Mouse (Mus musculus) MEL (cell line): ENCODE measurements at regions not wholly inside any gene's neighbourhood (a gene's known extent, or its start where the extent isn't known, plus 50 kb on each side); places are given as distances from the start of the nearest gene placed in this dataset.

Source experiments
- DNase-seq: peaks from one replicate; pipeline ENCODE4 v3.0.0; 2011; ENCODE audit warnings: low read depth, low spot score
- H3K27ac ChIP-seq: 2 replicates; pipeline ENCODE4 v1.5.1; 2012; ENCODE audit warnings: low read depth, mild to moderate bottlenecking, control low read depth, low read length, moderate library complexity; ENCODE audit not compliant: control insufficient read depth
- H3K27me3 ChIP-seq, 2 experiments: fragments of 150-350 bp in 1 of 2; sonication (generic) in 1 of 2; 2 replicates each; pipeline ENCODE4 v1.6.1; 2012; ENCODE audit warnings: low read length in 2 of 2, mild to moderate bottlenecking in 2 of 2, improper control_type of control experiment in 1 of 2, moderate library complexity in 1 of 2; ENCODE audit not compliant: insufficient read depth in 2 of 2, control insufficient read depth in 1 of 2
- H3K36me3 ChIP-seq, 2 experiments: 2 replicates each; pipeline ENCODE4 v1.6.1; 2012 to 2014; ENCODE audit warnings: low read length in 2 of 2, improper control_type of control experiment in 1 of 2, inconsistent platforms in 1 of 2, mild to moderate bottlenecking in 1 of 2; ENCODE audit not compliant: insufficient read depth in 2 of 2, control insufficient read depth in 1 of 2
- H3K4me1 ChIP-seq, 2 experiments: fragments of 150-350 bp in 1 of 2; sonication (generic) in 1 of 2; 2 replicates each; pipeline ENCODE4 v1.6.1; 2012; ENCODE audit warnings: low read length in 2 of 2, improper control_type of control experiment in 1 of 2, mild to moderate bottlenecking in 1 of 2; ENCODE audit not compliant: insufficient read depth in 2 of 2, control insufficient read depth in 1 of 2
- H3K4me3 ChIP-seq, 2 experiments: fragments of 150-350 bp in 1 of 2; sonication (generic) in 1 of 2; 2 replicates each; pipeline ENCODE4 v1.5.1; 2012; ENCODE audit warnings: low read depth in 2 of 2, low read length in 2 of 2, mild to moderate bottlenecking in 2 of 2, moderate library complexity in 2 of 2, control low read depth in 1 of 2, improper control_type of control experiment in 1 of 2; ENCODE audit not compliant: control insufficient read depth in 1 of 2, insufficient read depth in 1 of 2
- H3K79me2 ChIP-seq: 2 replicates; pipeline ENCODE4 v1.6.1; 2012; ENCODE audit warnings: mild to moderate bottlenecking, low read length, moderate library complexity; ENCODE audit not compliant: control insufficient read depth, poor library complexity, insufficient read depth
- H3K9ac ChIP-seq: 2 replicates; pipeline ENCODE4 v1.6.1; 2012; ENCODE audit warnings: low read depth, mild to moderate bottlenecking, control low read depth, low read length, moderate library complexity; ENCODE audit not compliant: control insufficient read depth, poor library complexity, severe bottlenecking
- H3K9me3 ChIP-seq: fragments of 150-350 bp; sonication (generic); replicated peaks from 2 replicates; pipeline ENCODE4 v1.6.1; 2012; ENCODE audit warnings: mild to moderate bottlenecking, low read length, improper control_type of control experiment, moderate library complexity; ENCODE audit not compliant: insufficient read depth
- BHLHE40 ChIP-seq: IDR thresholded peaks from 2 replicates; pipeline ENCODE4 v1.6.1; 2012; ENCODE audit warnings: low read depth, mild to moderate bottlenecking, inconsistent platforms, low read length, improper control_type of control experiment, borderline replicate concordance
- CHD2 ChIP-seq: IDR thresholded peaks from 2 replicates; pipeline ENCODE4 v1.6.1; 2011; ENCODE audit warnings: low read length, improper control_type of control experiment
- EP300 ChIP-seq, 2 experiments: IDR thresholded peaks; 2 replicates each; pipeline ENCODE4 v1.6.1; 2011; ENCODE audit warnings: improper control_type of control experiment in 2 of 2, low read length in 2 of 2, low read depth in 1 of 2, mild to moderate bottlenecking in 1 of 2
- ETS1 ChIP-seq: IDR thresholded peaks from 2 replicates; pipeline ENCODE4 v1.6.1; 2012; ENCODE audit warnings: low read depth, mild to moderate bottlenecking, inconsistent platforms, low read length, improper control_type of control experiment, moderate library complexity
- HCFC1 ChIP-seq: IDR thresholded peaks from 2 replicates; pipeline ENCODE4 v1.6.1; 2012; ENCODE audit warnings: low read depth, mild to moderate bottlenecking, inconsistent platforms, low read length, improper control_type of control experiment, moderate library complexity
- MAFK ChIP-seq: IDR thresholded peaks from 2 replicates; pipeline ENCODE4 v1.6.1; 2011; ENCODE audit warnings: low read depth, mild to moderate bottlenecking, low read length, improper control_type of control experiment, borderline replicate concordance
- MAX ChIP-seq: IDR thresholded peaks from 2 replicates; pipeline ENCODE4 v1.6.1; 2011; ENCODE audit warnings: low read length, improper control_type of control experiment
- MAZ ChIP-seq: IDR thresholded peaks from 2 replicates; pipeline ENCODE4 v1.6.1; 2012; ENCODE audit warnings: low read depth, mild to moderate bottlenecking, inconsistent platforms, low read length, improper control_type of control experiment
- MEF2A ChIP-seq: IDR thresholded peaks from 2 replicates; pipeline ENCODE4 v1.6.1; 2014; ENCODE audit warnings: low read depth, mild to moderate bottlenecking, inconsistent platforms, low read length, improper control_type of control experiment; ENCODE audit not compliant: poor library complexity, insufficient replicate concordance, severe bottlenecking; ENCODE audit errors: extremely low read depth
- MYB ChIP-seq: IDR thresholded peaks from 2 replicates; pipeline ENCODE4 v1.6.1; 2011; ENCODE audit warnings: mild to moderate bottlenecking, low read depth, low read length, improper control_type of control experiment
- MYC ChIP-seq: IDR thresholded peaks from 2 replicates; pipeline ENCODE4 v1.6.1; 2011; ENCODE audit warnings: low read depth, mild to moderate bottlenecking, low read length, improper control_type of control experiment, moderate library complexity
- POLR2A ChIP-seq, 2 experiments: IDR thresholded peaks; 2 replicates each; pipeline ENCODE4 v1.6.1; 2011 to 2012; ENCODE audit warnings: low read length in 2 of 2, mild to moderate bottlenecking in 2 of 2, control low read depth in 1 of 2, improper control_type of control experiment in 1 of 2, low read depth in 1 of 2, moderate library complexity in 1 of 2; ENCODE audit not compliant: control insufficient read depth in 1 of 2, insufficient read depth in 1 of 2, poor library complexity in 1 of 2
- POLR2AphosphoS2 ChIP-seq: IDR thresholded peaks from 2 replicates; pipeline ENCODE4 v1.6.1; 2011; ENCODE audit warnings: low read length, improper control_type of control experiment
- POLR2AphosphoS5 ChIP-seq: IDR thresholded peaks from 2 replicates; pipeline ENCODE4 v1.6.1; 2012; ENCODE audit warnings: low read depth, borderline replicate concordance, mild to moderate bottlenecking, inconsistent platforms, low read length, moderate library complexity, mixed read lengths
- RAD21 ChIP-seq: IDR thresholded peaks from 2 replicates; pipeline ENCODE4 v1.6.1; 2011; ENCODE audit warnings: mild to moderate bottlenecking, low read depth, low read length, improper control_type of control experiment
- SIN3A ChIP-seq: IDR thresholded peaks from 2 replicates; pipeline ENCODE4 v1.6.1; 2012; ENCODE audit warnings: low read length, improper control_type of control experiment, inconsistent platforms
- UBTF ChIP-seq: IDR thresholded peaks from 2 replicates; pipeline ENCODE4 v1.6.1; 2012; ENCODE audit warnings: low read depth, mild to moderate bottlenecking, inconsistent platforms, low read length, improper control_type of control experiment, moderate library complexity, borderline replicate concordance; ENCODE audit not compliant: insufficient read depth
- USF1 ChIP-seq: IDR thresholded peaks from 2 replicates; pipeline ENCODE4 v1.6.1; 2014; ENCODE audit warnings: low read depth, mild to moderate bottlenecking, inconsistent platforms, low read length, improper control_type of control experiment, moderate library complexity
- USF2 ChIP-seq, 2 experiments: IDR thresholded peaks; 2 replicates each; pipeline ENCODE4 v1.6.1; 2011 to 2012; ENCODE audit warnings: improper control_type of control experiment in 2 of 2, low read length in 2 of 2, borderline replicate concordance in 1 of 2, inconsistent platforms in 1 of 2, low read depth in 1 of 2, mild to moderate bottlenecking in 1 of 2; ENCODE audit not compliant: insufficient read depth in 1 of 2
- ZKSCAN1 ChIP-seq: IDR thresholded peaks from 2 replicates; pipeline ENCODE4 v1.6.1; 2012; ENCODE audit warnings: low read depth, mild to moderate bottlenecking, inconsistent platforms, low read length, improper control_type of control experiment, moderate library complexity
- ZNF384 ChIP-seq: IDR thresholded peaks from 2 replicates; pipeline ENCODE4 v1.6.1; 2012; ENCODE audit warnings: low read depth, mild to moderate bottlenecking, inconsistent platforms, low read length, improper control_type of control experiment

- Histone ChIP-seq H3K27me3 (no peaks in the 10 kb centered on the region), H3K4me1 (no peaks in the 10 kb centered on the region), H3K27ac (no peak overlapping the region), H3K4me3 (no peak overlapping the region), H3K9ac (no peak overlapping the region), H3K9me3 (no peaks in the 10 kb centered on the region), H3K36me3 (no peaks in the 10 kb centered on the region), H3K79me2 (no peaks in the 10 kb centered on the region)
- DNase-seq = no peak
- TF ChIP-seq SIN3A (no peak), ZKSCAN1 (no peak), USF1 (no peak), MYC (no peak), UBTF (no peak), BHLHE40 (no peak), MAZ (no peak)
Observed at GRCm38 (mm10) chr16:78457731-78458151, 80.7 kb upstream of the Btg3 start.

GRCm38 (mm10) chr16:78456345-78456744, 79.4 kb upstream of the Btg3 start:
- H3K79me2 ChIP-seq = no peaks in the 10 kb centered on the region
- TF ChIP-seq POLR2A (IDR thresholded peaks at IDR 0.05; ENCODE audit: control insufficient read depth in 1 of 2, insufficient read depth in 1 of 2, low read depth in 1 of 2, low read length in 2 of 2, poor library complexity in 1 of 2) (no peak), HCFC1 (no peak), POLR2AphosphoS2 (no peak), MYB (no peak), POLR2AphosphoS5 (no peak), CHD2 (no peak), MEF2A (no peak), MAFK (no peak), RAD21 (no peak)
- no peaks in the 10 kb centered on the region for H3K36me3 ChIP-seq
- no peaks in the 10 kb centered on the region for H3K9me3 ChIP-seq
- H3K4me1 ChIP-seq = no peaks in the 10 kb centered on the region
- H3K27me3 ChIP-seq = no peaks in the 10 kb centered on the region
- DNase-seq = no peak
- H3K27ac ChIP-seq = no peak overlapping the region
- H3K9ac ChIP-seq = no peak overlapping the region
- no peak overlapping the region for H3K4me3 ChIP-seq

GRCm38 (mm10) chr16:78454509-78454908, 77.5 kb upstream of the Btg3 start:
- TF ChIP-seq MYB (no peak), MAX (no peak), EP300 (IDR thresholded peaks at IDR 0.05; ENCODE audit: low read depth in 1 of 2, low read length in 2 of 2) (no peak), ZNF384 (no peak), POLR2AphosphoS2 (no peak), SIN3A (no peak), ETS1 (no peak), USF2 (IDR thresholded peaks at IDR 0.05; ENCODE audit: borderline replicate concordance in 1 of 2, insufficient read depth in 1 of 2, low read depth in 1 of 2, low read length in 2 of 2) (no peak), ZKSCAN1 (no peak)
- Histone ChIP-seq H3K79me2 (no peaks in the 10 kb centered on the region), H3K4me3 (no peak overlapping the region), H3K36me3 (no peaks in the 10 kb centered on the region), H3K27me3 (no peaks in the 10 kb centered on the region), H3K27ac (no peak overlapping the region), H3K9me3 (no peaks in the 10 kb centered on the region), H3K9ac (no peak overlapping the region), H3K4me1 (no peaks in the 10 kb centered on the region)
- no peak for DNase-seq
